Mouse (Mus musculus) hindbrain, embryonic 11.5 days (tissue): ENCODE results near the gene Itm2b. TPM values are rescaled to one million over a fixed set of nuclear protein-coding genes. Genes with fewer than 3 reads are reported as not detected.

Experiments
- ATAC-seq: fragments of 200-750 bp; cut with Nextera tagmentation; 2 replicates; pipeline ENCODE4 v1.8.0; 2017; ENCODE audit warnings: mild to moderate bottlenecking, moderate TSS enrichment, moderate library complexity; ENCODE audit not compliant: low FRiP score
- DNase-seq: peaks from one replicate; pipeline ENCODE4 v3.0.0-alpha.2; 2015; ENCODE audit warnings: low spot score
- H3K27ac ChIP-seq: fragments of 300-500 bp; sonication (generic); 2 replicates; pipeline ENCODE4 v1.5.1; 2014; ENCODE audit warnings: mild to moderate bottlenecking, low read depth, low read length
- H3K27me3 ChIP-seq: fragments of 300-500 bp; sonication (generic); 2 replicates; pipeline ENCODE4 v1.6.1; 2014; ENCODE audit warnings: mild to moderate bottlenecking, low read length, moderate library complexity, mixed read lengths; ENCODE audit not compliant: control insufficient read depth, insufficient read depth
- H3K36me3 ChIP-seq: fragments of 300-500 bp; sonication (generic); 2 replicates; pipeline ENCODE4 v1.6.1; 2014; ENCODE audit warnings: mild to moderate bottlenecking, low read length, moderate library complexity, mixed read lengths; ENCODE audit not compliant: control insufficient read depth, insufficient read depth
- H3K4me1 ChIP-seq: fragments of 300-500 bp; sonication (generic); replicated peaks from 2 replicates; pipeline ENCODE4 v1.6.1; 2014; ENCODE audit warnings: low read length, mixed read lengths; ENCODE audit not compliant: control insufficient read depth, insufficient read depth
- H3K4me2 ChIP-seq: fragments of 300-500 bp; sonication (generic); replicated peaks from 2 replicates; pipeline ENCODE4 v1.6.1; 2014; ENCODE audit warnings: mild to moderate bottlenecking, low read depth, low read length
- H3K4me3 ChIP-seq: fragments of 300-500 bp; sonication (generic); 2 replicates; pipeline ENCODE4 v1.5.1; 2014; ENCODE audit warnings: low read depth, low read length
- H3K9ac ChIP-seq: fragments of 300-500 bp; sonication (generic); 2 replicates; pipeline ENCODE4 v1.6.1; 2014; ENCODE audit warnings: low read depth, low read length
- H3K9me3 ChIP-seq: fragments of 300-500 bp; sonication (generic); 2 replicates; pipeline ENCODE4 v1.6.1; 2016; ENCODE audit warnings: low read length; ENCODE audit not compliant: control insufficient read depth
- WGBS: fragments of 180-500 bp; shearing (Covaris S2); extraction: QIAGEN DNeasy Blood & Tissue Kit; methylation state at CpG from one replicate; pipeline ENCODE4 v1.1.7; 2014; 5-methylcytosine and 5-hydroxymethylcytosine counted together
- polyA plus RNA-seq: library from polyadenylated mRNA; unstranded; fragments of >200 nt; fragmentation: Nextera tagmentation; extraction: Ambion mirVana; gene quantifications from 2 replicates; pipeline ENCODE4 v1.2.1, GENCODE M21; 2014

Itm2b gene
- polyA plus RNA-seq, 1 experiment from 2014 or later: 387 TPM

DNA sequence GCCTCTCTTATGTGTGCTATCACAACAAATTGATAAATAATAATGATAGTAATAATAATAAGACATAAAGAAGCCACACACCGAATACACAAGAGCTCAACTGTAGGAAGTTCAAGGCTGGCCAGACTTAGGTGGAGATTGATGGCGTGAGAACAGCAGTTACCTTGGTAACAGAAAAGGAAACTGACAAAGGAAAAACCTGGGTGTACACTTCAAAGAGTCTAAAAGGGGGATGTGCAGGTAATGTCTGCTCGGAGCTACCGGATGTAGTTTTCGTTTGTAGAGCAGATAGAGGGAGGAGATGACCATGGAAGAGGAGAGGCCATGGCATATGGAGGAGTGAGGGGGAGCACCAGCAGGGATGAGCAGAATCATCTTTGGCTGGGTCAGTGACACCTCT is 31.4 kb upstream of the Itm2b start:
- WGBS: 88% methylated on average over 5 of the region's 5 CpGs
- no peak overlapping the region for H3K27ac ChIP-seq
- ATAC-seq: no peak

DNA sequence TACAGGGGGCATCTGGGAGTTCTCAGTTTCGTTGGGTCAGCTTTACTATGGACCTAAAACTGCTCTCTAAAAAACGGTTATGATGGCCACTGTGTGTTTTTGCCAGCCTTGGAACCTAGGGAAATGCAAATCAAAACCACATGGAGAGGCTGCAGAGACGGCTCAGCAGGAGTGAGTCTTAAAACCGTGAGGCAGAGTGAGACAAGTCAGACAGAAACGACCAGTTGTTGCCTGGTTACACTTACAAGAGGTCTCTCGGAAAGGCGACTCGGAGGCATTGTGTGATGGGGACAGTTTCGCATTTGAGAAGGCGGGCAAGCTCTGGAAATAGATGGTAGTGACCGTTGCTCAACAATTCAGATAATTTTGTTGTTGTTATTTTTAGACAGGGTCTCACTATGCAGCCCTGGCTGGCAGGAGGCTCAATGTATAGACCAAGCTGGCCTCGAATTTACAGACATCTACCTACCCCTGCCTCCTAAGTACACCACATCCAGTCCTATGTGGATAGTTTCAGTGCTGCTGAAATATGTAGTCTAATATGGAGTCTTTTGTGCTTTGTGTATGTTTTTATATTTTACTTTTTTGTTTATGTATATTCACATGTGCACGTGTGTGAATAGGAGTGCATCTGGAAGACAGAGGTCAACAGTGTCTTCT is 30.4 kb upstream of the Itm2b start:
- Histone ChIP-seq H3K27ac (0 out of 2 replicates have a peak overlapping the region, but pooled peaks have one; percentile 36), H3K9ac (no peak overlapping the region), H3K27me3 (no peaks in the 10 kb centered on the region), H3K36me3 (no peaks in the 10 kb centered on the region), H3K4me3 (no peak overlapping the region), H3K4me2 (no peak overlapping the region), H3K4me1 (no peaks in the 10 kb centered on the region), H3K9me3 (no peaks in the 10 kb centered on the region)
- WGBS: 24% methylated on average over 13 of the region's 13 CpGs
- ATAC-seq: no peak
- peak; percentile 38 for DNase-seq

More for the DNA sequence above, 31.4 kb upstream of the Itm2b start:
- no peak overlapping the region for H3K4me3 ChIP-seq
- H3K27me3 ChIP-seq: no peaks in the 10 kb centered on the region
- no peak overlapping the region for H3K9ac ChIP-seq
- no peak overlapping the region for H3K4me2 ChIP-seq
- no peaks in the 10 kb centered on the region for H3K36me3 ChIP-seq
- no peaks in the 10 kb centered on the region for H3K9me3 ChIP-seq
- H3K4me1 ChIP-seq: no peaks in the 10 kb centered on the region
- DNase-seq: no peak

DNA sequence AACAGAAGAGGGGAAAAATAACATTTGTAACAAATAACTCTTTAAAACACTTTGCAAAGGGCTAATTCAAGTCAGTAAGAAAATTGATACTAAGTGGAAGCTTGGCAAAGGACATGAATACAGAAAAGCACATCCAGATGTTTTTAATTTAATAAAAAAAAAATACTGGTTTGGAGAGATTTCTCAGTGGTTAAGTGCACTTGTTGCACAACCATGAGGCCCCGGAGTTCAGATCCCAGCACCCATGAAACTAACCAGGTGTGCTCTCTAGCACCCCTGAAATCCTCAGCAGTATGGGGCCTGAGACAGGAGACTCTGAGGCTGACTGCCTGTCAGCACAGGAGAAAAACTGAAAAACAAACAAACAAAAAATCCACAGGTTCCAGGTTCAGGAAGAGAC is 26.6 kb upstream of the Itm2b start:
- no peak overlapping the region for H3K4me3 ChIP-seq
- H3K36me3 ChIP-seq: no peaks in the 10 kb centered on the region
- no peak for DNase-seq
- H3K9ac ChIP-seq: no peak overlapping the region
- no peak overlapping the region for H3K27ac ChIP-seq
- WGBS: 86% methylated on average over 1 of the region's 1 CpGs
- no peak for ATAC-seq
- H3K27me3 ChIP-seq: no peaks in the 10 kb centered on the region
- no peaks in the 10 kb centered on the region for H3K9me3 ChIP-seq
- no peaks in the 10 kb centered on the region for H3K4me1 ChIP-seq
- no peak overlapping the region for H3K4me2 ChIP-seq

DNA sequence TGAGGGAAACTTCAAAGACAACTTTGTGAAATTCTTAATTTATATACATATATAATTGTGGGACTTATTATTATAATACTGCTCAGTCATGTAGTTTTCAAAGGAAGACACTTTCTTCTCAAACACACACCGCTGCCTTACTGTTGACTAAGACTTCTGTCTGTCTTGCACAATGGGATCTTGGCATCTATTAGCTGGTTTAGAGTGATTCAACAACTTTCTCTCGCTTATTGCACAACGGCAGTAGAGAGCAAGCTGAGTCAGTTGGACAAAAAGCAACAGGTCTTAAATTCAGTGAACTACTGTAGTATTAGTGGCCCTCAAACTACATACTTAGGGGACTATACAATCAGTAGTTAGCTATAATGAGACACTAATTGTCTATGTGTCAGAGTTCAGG is 25.0 kb upstream of the Itm2b start:
- ATAC-seq (no peak), DNase-seq (no peak)
- H3K4me2 ChIP-seq: no peak overlapping the region
- H3K27me3 ChIP-seq: no peaks in the 10 kb centered on the region
- no peak overlapping the region for H3K27ac ChIP-seq
- no peaks in the 10 kb centered on the region for H3K4me1 ChIP-seq
- 91% methylated on average over 3 of the region's 3 CpGs for WGBS
- H3K9ac ChIP-seq: no peak overlapping the region
- no peaks in the 10 kb centered on the region for H3K9me3 ChIP-seq
- no peaks in the 10 kb centered on the region for H3K36me3 ChIP-seq
- no peak overlapping the region for H3K4me3 ChIP-seq

DNA sequence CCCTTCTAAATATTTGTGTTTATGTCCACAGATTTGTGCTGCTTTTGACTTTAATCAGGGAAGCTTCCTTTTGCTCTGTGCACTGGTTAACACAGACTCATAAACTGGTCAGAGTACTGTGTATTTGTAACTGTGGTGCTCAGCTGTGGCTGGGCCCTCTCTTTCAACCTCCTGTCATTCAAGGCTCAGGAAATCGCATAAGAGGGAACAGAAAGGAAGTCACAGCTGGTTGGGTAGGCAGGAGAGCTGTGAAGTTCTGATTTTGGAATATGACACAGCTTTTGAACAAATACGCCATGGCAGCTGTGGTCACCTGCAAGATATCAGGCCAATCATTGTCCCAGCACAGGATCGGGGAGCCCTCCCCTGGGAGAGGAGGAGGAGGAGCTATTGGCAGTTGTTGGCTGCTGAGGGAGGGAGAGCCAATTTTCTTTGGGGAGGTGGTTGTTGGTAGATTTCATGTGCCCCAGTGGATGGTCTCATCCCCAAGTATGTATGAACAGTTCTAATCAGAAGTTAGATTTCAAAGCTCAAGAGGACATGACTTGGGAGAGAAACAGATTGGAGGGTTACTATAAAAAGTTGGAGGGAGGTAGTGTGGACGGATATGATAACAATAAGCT is 23.2 kb upstream of the Itm2b start:
- H3K36me3 ChIP-seq: no peaks in the 10 kb centered on the region
- no peak overlapping the region for H3K27ac ChIP-seq
- no peak overlapping the region for H3K4me3 ChIP-seq
- H3K9ac ChIP-seq: no peak overlapping the region
- no peak for ATAC-seq
- 80% methylated on average over 4 of the region's 4 CpGs for WGBS
- H3K9me3 ChIP-seq: no peaks in the 10 kb centered on the region
- no peaks in the 10 kb centered on the region for H3K4me1 ChIP-seq
- DNase-seq: no peak
- no peak overlapping the region for H3K4me2 ChIP-seq
- H3K27me3 ChIP-seq: no peaks in the 10 kb centered on the region

DNA sequence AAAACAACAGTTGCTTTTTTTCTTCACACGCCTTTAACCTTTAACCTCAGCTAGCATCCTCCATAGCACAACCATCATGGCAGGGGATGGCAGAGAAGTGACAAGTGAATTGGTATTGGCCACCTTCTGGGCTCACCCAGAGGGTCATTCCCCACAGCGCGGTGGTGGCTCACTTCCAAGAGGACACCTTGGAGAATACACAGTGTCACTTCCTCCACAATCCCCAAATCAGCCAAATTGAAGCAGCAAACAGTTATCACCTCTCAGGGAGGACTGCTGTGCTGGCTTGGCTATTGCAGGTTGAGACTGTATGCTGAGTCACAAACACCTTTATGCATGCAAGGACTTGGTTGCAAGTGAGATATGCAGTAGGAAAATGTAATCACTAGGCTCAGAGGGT is 18.9 kb upstream of the Itm2b start:
- no peak overlapping the region for H3K9ac ChIP-seq
- WGBS: 73% methylated on average over 3 of the region's 3 CpGs

DNA sequence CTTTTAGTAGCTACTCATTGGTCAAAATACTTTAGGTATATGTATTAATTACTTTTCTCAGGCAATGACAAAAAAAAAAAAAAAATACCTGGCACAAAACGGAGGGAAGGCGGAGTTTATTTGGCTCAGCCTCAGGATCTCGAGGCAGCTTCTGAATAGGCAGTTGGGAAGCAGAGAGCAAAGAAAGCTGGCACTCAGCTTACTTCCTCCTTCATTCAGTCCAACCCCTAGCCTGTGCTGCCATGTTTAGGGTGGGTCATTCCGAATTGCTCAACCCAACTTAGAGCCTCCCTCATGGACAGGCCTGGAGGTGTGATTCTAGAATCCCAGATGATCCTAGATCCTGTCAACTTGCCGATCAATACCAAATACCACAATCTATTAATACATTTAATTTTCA is 18.3 kb upstream of the Itm2b start:
- ATAC-seq (no peak), DNase-seq (no peak)
- no peaks in the 10 kb centered on the region for H3K27me3 ChIP-seq
- no peak overlapping the region for H3K27ac ChIP-seq
- no peak overlapping the region for H3K4me2 ChIP-seq
- H3K4me1 ChIP-seq: no peaks in the 10 kb centered on the region
- no peaks in the 10 kb centered on the region for H3K36me3 ChIP-seq
- 84% methylated on average over 5 of the region's 5 CpGs for WGBS
- no peaks in the 10 kb centered on the region for H3K9me3 ChIP-seq
- H3K9ac ChIP-seq: no peak overlapping the region
- no peak overlapping the region for H3K4me3 ChIP-seq

More for the DNA sequence above, 18.9 kb upstream of the Itm2b start:
- Histone ChIP-seq H3K27ac (no peak overlapping the region), H3K36me3 (no peaks in the 10 kb centered on the region), H3K27me3 (no peaks in the 10 kb centered on the region), H3K4me2 (no peak overlapping the region), H3K4me3 (no peak overlapping the region), H3K4me1 (no peaks in the 10 kb centered on the region), H3K9me3 (no peaks in the 10 kb centered on the region)
- no peak for DNase-seq
- ATAC-seq: no peak

DNA sequence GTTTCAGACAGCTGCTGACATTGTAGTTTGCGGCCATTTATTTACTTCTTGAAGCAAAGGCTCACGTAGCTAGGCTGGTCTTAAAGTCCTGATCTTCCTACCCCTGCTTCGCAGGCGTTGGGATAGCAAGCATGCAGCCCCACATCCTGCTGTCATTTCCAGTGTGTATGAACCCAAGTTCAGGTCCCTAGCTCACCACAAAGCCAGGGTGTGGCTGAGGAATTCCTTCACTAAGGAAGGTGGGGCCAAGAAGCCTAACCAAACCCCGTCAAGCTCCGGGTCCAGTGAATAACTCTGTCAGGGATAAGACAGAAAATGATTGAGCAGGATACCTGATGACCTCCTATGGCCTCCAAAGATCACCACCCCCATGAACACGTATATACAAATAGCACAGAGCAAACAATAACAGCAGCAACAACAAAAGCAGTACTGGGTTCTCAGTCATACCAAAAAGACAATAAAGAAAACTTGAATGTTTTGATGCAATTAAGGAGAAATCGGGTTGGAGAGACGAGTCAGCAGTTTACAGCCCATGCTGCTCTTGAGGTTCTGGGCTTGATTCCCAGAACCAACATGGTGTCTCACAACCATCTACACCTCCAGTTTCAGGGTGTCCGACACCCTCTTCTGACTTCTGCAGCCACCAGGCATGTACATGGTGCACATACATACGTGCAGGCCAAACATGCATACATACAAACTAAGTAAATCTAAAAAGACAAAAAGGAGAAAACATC is 17.4 kb upstream of the Itm2b start:
- no peaks in the 10 kb centered on the region for H3K9me3 ChIP-seq
- 79% methylated on average over 11 of the region's 11 CpGs for WGBS
- no peaks in the 10 kb centered on the region for H3K4me1 ChIP-seq
- H3K27me3 ChIP-seq: no peaks in the 10 kb centered on the region
- no peak overlapping the region for H3K27ac ChIP-seq
- DNase-seq (no peak), ATAC-seq (no peak)
- no peaks in the 10 kb centered on the region for H3K36me3 ChIP-seq
- H3K9ac ChIP-seq: no peak overlapping the region
- no peak overlapping the region for H3K4me2 ChIP-seq
- H3K4me3 ChIP-seq: no peak overlapping the region

DNA sequence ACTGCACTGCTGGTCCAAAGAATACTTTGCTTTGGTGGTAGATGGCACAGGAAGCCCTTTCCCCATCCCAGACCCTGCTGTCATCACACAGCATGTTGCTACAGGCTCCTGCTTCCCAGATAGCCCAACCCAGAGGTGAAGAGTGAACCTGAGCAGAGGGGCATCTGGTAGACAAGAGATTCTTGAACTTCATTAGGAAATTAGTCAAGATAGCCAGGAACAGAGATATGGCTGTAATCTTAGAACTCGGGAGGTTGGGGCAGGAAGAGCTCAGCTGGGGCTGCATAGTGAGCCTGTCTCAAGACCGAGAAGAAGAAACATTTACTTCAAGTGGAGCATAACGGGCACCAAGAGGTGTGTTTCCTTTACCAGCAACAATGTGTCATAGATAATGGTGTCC is 16.3 kb upstream of the Itm2b start:
- DNase-seq (no peak), ATAC-seq (no peak)
- Histone ChIP-seq H3K9me3 (no peaks in the 10 kb centered on the region), H3K4me1 (no peaks in the 10 kb centered on the region), H3K36me3 (no peaks in the 10 kb centered on the region), H3K27ac (no peak overlapping the region), H3K4me3 (no peak overlapping the region), H3K4me2 (no peak overlapping the region), H3K27me3 (no peaks in the 10 kb centered on the region), H3K9ac (no peak overlapping the region)
- 74% methylated on average over 3 of the region's 3 CpGs for WGBS
